Mouse (Mus musculus) brain, embryonic 18.5 days (tissue): ENCODE measurements around the gene Timm44.
A peak's percentile ranks its signal among the peaks of the same experiment; 100 is the strongest.
"Not testable (repeated sequence)": the region's sequence is repeated elsewhere in the genome, so short reads cannot be mapped to it uniquely, and the experiment has no call there.

Source experiments
- DNase-seq: peaks from one replicate; pipeline ENCODE4 v3.0.0-alpha.2; 2012; ENCODE audit warnings: low read depth, low spot score

Gene Timm44

GRCm38 (mm10) chr8:4263105-4263791 lies 12.5 kb downstream of the Timm44 start:
- DNase-seq = no peak

DNA sequence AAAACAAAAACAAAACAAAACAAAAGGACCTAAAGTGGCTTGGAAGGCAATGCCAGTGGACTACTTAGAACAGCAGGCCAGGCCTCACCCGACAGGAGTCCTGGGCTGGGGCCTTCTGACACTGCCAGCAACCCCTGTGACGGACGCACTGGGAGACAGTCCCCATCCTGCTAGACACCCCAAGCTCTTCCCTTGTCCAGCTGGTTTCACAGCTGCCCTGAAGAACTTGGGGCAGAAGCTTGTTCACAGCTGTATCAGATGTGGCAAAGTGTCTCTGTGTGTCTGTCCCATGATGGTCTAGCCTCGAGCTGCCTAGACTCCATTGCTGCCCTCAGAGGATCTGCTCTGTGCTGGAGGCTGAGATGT lies 15.9 kb downstream of the Timm44 start:
- DNase-seq = no peak

GRCm38 (mm10) chr8:4259125-4259804 lies 16.4 kb downstream of the Timm44 start, which contains the start of gene Ctxn1:
Gene Ctxn1, minus strand, starts transcription at chr8:4259274.
- DNase-seq = peak; percentile 82

GRCm38 (mm10) chr8:4258678-4259077 lies 17.0 kb downstream of the Timm44 start:
- no peak for DNase-seq

DNA sequence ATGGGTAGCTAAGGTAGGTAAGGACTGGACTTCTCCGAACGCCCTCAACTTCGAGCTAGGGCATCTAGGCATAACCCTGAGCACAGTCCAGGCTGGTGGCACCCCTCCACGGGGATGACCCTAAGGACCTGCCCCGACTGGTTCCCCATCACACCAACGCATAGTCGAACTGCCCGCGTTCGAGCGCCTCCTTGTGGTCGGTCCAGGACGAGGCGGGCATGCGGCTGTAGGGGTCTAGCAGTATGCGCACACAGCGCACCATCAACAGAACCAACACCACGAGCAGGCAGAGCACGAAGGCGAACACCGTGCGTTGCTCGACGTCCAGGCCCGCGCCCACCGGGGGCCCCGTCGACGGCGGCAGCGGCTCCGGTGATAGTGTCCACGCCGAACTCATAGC lies 17.5 kb downstream of the Timm44 start:
- no peak for DNase-seq

GRCm38 (mm10) chr8:4257350-4257749 lies 18.4 kb downstream of the Timm44 start:
- DNase-seq = no peak

GRCm38 (mm10) chr8:4256911-4257310 lies 18.8 kb downstream of the Timm44 start:
- no peak for DNase-seq

DNA sequence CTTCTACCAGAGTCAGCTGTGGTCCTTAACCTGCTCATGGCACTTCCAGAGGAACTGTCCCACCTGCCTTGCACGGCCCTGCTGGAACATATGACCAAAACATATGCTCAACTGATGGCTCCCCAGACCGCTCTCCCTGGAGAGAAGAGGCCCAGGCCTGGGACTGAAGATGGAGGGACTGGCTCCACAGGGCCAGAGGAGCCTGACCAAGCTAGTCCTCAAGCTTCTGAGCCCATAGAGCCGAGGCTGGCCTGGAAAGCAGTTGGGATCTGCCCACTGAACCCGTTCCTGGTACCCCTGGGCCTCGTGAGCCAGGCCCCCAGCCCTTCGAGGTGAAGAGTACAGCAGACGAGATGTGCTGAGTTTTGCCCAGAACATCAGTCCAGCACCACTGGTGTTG lies 20.2 kb downstream of the Timm44 start:
- DNase-seq = not testable (repeated sequence)

GRCm38 (mm10) chr8:4254001-4254400 lies 21.7 kb downstream of the Timm44 start:
- DNase-seq = no peak

DNA sequence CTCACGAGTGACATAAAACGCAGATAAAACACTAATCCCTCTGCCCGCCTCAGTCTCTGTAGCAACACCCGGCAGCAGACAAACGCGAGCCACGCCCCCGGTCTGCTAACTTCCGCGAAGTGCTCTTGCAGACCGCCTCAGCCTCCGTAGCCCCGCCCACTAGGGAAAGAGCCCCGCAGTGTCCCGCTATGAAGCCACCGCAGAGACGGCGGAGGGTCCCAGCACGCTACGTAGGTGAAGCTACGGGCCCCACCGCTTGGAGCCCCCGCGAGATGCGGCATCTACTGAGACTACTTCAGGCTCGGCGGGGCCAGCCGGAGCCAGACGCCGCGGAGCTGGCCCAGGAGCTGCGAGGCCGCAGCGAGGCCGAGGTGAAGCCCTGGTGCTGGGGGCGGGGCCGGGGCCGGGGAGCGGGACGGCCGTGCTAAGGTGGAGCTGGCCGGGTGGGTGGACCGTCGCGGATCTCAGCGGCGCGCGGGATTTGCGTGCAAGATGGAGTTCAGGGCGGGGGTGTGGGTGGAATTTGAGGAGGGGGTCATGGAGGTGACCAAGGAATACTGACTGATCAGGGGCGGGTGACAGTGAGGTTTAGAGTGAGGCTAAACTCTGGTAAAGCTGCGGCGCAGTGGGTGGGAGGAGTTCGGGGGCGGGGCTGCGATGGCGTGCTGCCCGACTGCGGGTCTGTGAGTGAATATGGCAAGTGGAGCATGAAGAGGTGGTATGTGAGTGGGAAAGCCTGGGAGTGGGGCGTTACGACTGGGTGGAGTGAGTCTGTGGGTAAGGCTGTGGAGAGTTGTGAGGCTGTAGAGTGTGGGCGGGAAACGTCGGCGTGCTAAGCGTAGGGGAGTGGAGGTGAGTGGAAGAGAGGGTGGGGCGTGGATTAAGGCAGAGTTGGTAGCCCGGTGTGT lies 22.5 kb downstream of the Timm44 start, which contains the start of gene Snapc2:
Snapc2 (plus strand) TSS at position 147 of the 908 bp plus-strand sequence.
- DNase-seq = peak; percentile 88

GRCm38 (mm10) chr8:4252116-4252760 lies 23.5 kb downstream of the Timm44 start:
- DNase-seq = no peak

DNA sequence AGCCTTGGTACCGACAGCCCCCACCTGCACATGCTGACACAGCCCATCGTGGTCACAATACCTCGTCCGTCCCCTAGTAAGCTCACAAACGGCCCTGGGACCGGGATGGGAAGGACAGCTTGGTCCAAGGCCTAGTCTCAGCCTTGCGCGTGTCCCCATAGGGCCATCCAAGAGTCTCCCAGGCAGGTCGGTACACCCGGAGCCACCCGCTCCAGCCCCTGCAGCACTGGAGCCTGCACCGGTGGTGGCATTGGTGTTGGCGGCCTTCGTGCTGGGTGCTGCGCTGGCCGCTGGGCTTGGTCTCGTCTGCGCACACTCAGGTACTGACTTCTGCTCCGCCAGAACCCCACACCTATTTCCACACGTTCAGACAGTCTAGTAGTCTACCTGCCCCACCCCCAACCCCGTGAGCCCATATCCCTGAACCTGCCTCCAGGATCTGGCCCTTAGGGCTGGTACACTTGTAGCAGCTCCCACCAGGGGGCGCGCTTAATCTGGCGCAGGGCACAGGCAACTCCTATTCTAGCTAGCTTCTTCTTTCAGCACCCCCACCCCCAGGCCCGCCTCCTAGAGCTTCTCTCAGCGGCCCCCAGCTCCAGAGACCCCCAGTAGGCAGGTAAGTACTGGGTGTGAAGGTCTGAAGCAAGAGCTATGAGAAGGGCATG lies 25.3 kb downstream of the Timm44 start:
- DNase-seq = no peak

- DNase-seq = no peak
These were observed 26.5 kb downstream of the Timm44 start for GRCm38 (mm10) chr8:4249213-4249612.

GRCm38 (mm10) chr8:4247951-4248540 lies 27.7 kb downstream of the Timm44 start, which contains the start of gene Tgfbr3l:
Gene Tgfbr3l, plus strand, starts transcription at chr8:4248214.
- no peak for DNase-seq

DNA sequence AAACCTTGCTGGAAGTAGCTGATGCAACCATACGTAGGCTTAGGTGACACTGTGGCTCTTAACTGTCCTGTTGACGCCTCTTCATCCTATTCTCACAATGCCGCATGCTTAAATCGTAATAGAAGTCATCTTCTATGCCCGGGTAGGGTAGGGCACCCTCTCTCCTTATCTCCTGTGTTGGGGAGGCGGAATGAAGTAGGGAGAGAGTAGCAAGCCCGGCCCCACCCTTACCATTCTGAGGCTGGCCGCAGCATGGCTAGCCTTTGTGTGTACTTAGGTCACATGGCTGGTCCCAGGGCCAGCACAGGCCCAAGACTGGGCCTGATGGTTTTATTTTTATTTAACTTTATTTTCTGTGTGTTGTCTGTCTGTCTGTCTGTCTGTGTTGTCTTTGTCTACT lies 28.5 kb downstream of the Timm44 start:
- no peak for DNase-seq

DNA sequence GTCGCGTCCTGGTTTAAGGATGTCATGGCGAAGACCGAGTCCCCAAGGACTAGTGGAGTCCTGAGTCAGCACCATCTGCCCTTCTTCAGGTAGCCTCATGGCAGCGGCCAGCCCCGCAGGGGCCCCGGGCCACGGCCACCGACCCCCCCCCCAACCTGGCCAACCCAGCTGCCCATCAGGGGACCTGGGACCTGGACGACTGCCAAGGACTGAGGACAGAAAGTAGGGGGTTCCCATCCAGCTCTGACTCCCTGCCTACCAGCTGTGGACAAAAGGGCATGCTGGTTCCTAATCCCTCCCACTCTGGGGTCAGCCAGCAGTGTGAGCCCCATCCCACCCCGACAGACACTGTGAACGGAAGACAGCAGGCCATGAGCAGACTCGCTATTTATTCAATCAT lies 30.0 kb downstream of the Timm44 start:
- no peak for DNase-seq

- DNase-seq = no peak
These were observed 30.7 kb downstream of the Timm44 start for GRCm38 (mm10) chr8:4245061-4245460.

GRCm38 (mm10) chr8:4239193-4239890 lies 36.4 kb downstream of the Timm44 start:
- no peak for DNase-seq

DNA sequence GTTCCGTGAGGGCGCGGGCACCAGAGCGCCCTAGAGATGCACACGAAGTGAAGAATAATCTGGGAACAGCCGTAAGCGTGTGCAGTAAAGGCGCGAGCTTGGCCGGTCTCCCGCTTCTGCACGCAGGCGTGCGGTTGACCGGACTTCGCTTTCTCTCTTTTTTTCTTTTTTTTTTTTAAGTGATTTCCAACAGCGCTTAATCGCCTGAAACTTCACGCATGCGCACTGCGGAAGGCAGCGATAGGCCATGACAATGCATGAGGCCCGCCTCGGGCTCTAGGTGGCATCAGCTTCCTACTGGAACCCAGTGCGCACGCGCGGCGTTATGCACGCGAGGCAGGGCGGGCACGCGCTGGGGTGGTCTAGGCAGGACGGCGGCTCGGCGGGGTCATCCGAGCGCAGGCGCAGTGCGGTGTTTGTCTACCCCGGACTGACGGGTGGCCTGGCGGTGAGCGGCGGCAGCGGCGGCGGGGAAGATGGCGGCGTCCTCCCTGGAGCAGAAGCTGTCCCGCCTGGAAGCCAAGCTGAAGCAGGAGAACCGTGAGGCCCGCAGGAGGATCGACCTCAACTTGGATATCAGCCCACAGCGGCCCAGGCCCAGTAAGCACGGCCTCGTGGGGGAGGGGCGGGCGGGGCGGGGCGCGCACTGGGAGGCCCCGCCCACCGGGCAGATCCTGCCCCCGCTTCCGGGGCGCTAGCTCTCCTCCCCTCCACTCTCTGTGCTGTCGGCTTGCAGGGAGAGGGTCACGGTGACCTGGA lies 37.1 kb downstream of the Timm44 start, which contains the start of the genes Map2k7 and Gm49320:
Map2k7 (plus strand) TSS at position 307 of the 759 bp plus-strand sequence.
Gm49320 (plus strand) TSS at position 432 of the 759 bp plus-strand sequence.
- peak; percentile 97 for DNase-seq
